Mouse (Mus musculus): ENCODE results near the gene Diaph3. TPM values are rescaled to one million over a fixed set of nuclear protein-coding genes. Genes with fewer than 3 reads are reported as not detected.

The Diaph3 gene
- polyA plus RNA-seq, 1 experiment from 2014 or later, result 7.5 TPM

- DNase-seq (no peak), ATAC-seq (no peak)
- no peak overlapping the region for H3K27ac ChIP-seq (ENCODE audit: low read depth)
- TF ChIP-seq EP300 (IDR thresholded peaks at IDR 0.05; ENCODE audit: low read depth) (no peak), CTCF (IDR thresholded peaks at IDR 0.05; ENCODE audit: low read depth) (no peak)
- no peaks in the 10 kb centered on the region for H3K36me3 ChIP-seq (replicated peaks; ENCODE audit: insufficient read depth, low read length)
- no peaks in the 10 kb centered on the region for H3K4me1 ChIP-seq (ENCODE audit: insufficient read depth)
- no peak overlapping the region for H3K9ac ChIP-seq (replicated peaks)
- H3K4me3 ChIP-seq (ENCODE audit: low read depth, low read length), result no peak overlapping the region
- no peak overlapping the region for H3K4me2 ChIP-seq (ENCODE audit: low read depth, low read length)
- no peaks in the 10 kb centered on the region for H3K27me3 ChIP-seq (ENCODE audit: insufficient read depth, low read length)
- H3K9me3 ChIP-seq (ENCODE audit: low read length), result no peaks in the 10 kb centered on the region
- 74% methylated on average over 2 of the region's 2 CpGs for WGBS (ENCODE audit: insufficient replicate concordance)
Measured at GRCm38 (mm10) chr14:86635052-86635451, 506.0 kb downstream of the Diaph3 start.

DNA sequence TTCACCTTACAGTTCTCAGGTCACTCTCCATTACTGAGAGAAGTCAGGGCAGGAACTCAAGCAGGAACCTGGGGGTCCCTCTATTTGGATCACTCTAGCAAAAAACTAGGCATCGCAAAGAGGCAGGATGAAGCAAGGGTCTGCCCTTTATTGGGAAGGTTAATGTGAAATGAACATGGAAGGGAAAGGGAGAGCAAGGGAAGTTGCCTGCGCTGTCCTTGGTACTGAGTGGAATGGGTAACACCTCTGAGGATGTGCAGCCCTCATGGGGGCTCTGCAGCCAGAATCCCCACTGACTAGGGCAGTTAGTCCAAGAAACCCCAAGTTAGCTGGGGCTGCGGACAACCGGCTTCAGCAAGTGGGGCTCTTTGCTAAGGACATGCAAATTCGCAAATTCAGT is 507.2 kb downstream of the Diaph3 start:
- H3K9ac ChIP-seq (replicated peaks), result no peak overlapping the region
- H3K27ac ChIP-seq (ENCODE audit: low read depth), result no peak overlapping the region
- no peak overlapping the region for H3K4me2 ChIP-seq (ENCODE audit: low read depth, low read length)
- no peaks in the 10 kb centered on the region for H3K4me1 ChIP-seq (ENCODE audit: insufficient read depth)
- DNase-seq (no peak), ATAC-seq (no peak)
- WGBS (ENCODE audit: insufficient replicate concordance), result 54% methylated on average over 5 of the region's 5 CpGs
- H3K36me3 ChIP-seq (replicated peaks; ENCODE audit: insufficient read depth, low read length), result no peaks in the 10 kb centered on the region
- TF ChIP-seq CTCF (IDR thresholded peaks at IDR 0.05; ENCODE audit: low read depth), result no peak
- H3K4me3 ChIP-seq (ENCODE audit: low read depth, low read length), result no peak overlapping the region
- H3K27me3 ChIP-seq (ENCODE audit: insufficient read depth, low read length), result no peaks in the 10 kb centered on the region
- H3K9me3 ChIP-seq (ENCODE audit: low read length), result no peaks in the 10 kb centered on the region

DNA sequence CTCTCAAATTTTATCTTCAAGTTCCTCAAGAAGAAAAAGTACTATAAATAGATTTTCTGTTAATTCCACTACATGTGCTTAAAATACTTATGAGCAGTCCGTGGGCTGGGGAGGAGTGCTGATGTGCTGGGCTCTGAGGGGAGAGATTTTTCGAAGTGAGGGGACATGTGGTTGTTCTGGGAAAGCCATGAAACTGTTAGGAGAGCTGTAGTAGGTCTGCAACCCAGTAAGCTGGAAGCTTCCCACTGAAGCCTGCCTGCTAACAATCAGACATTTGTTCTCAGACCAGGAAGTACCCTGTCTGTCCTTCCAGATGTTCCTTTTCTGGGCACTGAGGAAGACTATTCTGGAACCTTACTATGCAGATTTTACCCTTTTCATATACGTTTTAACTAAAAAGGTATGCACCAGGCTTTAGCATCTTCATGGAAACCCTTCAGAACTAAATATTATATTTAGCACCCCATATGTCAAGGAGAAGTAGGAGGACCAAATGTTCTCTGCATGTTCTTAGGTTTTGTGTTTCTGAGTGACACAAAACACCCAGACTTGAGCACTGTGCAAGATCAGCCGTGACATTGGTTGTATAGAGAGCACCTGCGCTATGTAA is 516.1 kb downstream of the Diaph3 start:
- Histone ChIP-seq H3K9ac (replicated peaks) (no peak overlapping the region), H3K4me3 (ENCODE audit: low read depth, low read length) (no peak overlapping the region), H3K27ac (ENCODE audit: low read depth) (no peak overlapping the region), H3K36me3 (replicated peaks; ENCODE audit: insufficient read depth, low read length) (no peaks in the 10 kb centered on the region), H3K4me1 (ENCODE audit: insufficient read depth) (no peaks in the 10 kb centered on the region), H3K27me3 (ENCODE audit: insufficient read depth, low read length) (no peaks in the 10 kb centered on the region), H3K9me3 (ENCODE audit: low read length) (no peaks in the 10 kb centered on the region), H3K4me2 (ENCODE audit: low read depth, low read length) (no peak overlapping the region)
- DNase-seq (no peak), ATAC-seq (no peak)
- 82% methylated on average over 5 of the region's 5 CpGs for WGBS (ENCODE audit: insufficient replicate concordance)
- TF ChIP-seq CTCF (IDR thresholded peaks at IDR 0.05; ENCODE audit: low read depth) (no peak), EP300 (IDR thresholded peaks at IDR 0.05; ENCODE audit: low read depth) (no peak)

- 67% methylated on average over 5 of the region's 5 CpGs for WGBS (ENCODE audit: insufficient replicate concordance)
- Histone ChIP-seq H3K36me3 (replicated peaks; ENCODE audit: insufficient read depth, low read length) (no peaks in the 10 kb centered on the region), H3K4me1 (ENCODE audit: insufficient read depth) (no peaks in the 10 kb centered on the region), H3K27me3 (ENCODE audit: insufficient read depth, low read length) (no peaks in the 10 kb centered on the region), H3K4me2 (ENCODE audit: low read depth, low read length) (no peak overlapping the region), H3K9me3 (ENCODE audit: low read length) (no peaks in the 10 kb centered on the region), H3K9ac (replicated peaks) (no peak overlapping the region), H3K27ac (ENCODE audit: low read depth) (no peak overlapping the region), H3K4me3 (ENCODE audit: low read depth, low read length) (no peak overlapping the region)
- ATAC-seq, result no peak
- TF ChIP-seq CTCF (IDR thresholded peaks at IDR 0.05; ENCODE audit: low read depth), result no peak
- no peak for TF ChIP-seq EP300 (IDR thresholded peaks at IDR 0.05; ENCODE audit: low read depth)
- no peak for DNase-seq
Measured at GRCm38 (mm10) chr14:86619637-86620036, 521.4 kb downstream of the Diaph3 start.

Small RNA genes lying within 50 kb of the gene (microRNA-seq; reads per million reads assigned to microRNA genes)
- gene Gm23438, result not detected
